Mouse (Mus musculus) heart, embryonic 11.5 days (tissue): ENCODE measurements around the gene Cebpe. TPM values are rescaled to one million over a fixed set of nuclear protein-coding genes. Genes with fewer than 3 reads are reported as not detected.

Experiments used
- ATAC-seq: fragments of 200-750 bp; cut with Nextera tagmentation; replicated peaks from 2 replicates; pipeline ENCODE4 v1.8.0; 2017; ENCODE audit warnings: moderate library complexity; ENCODE audit not compliant: insufficient number of reproducible peaks, low FRiP score, low TSS enrichment
- H3K27ac ChIP-seq: fragments of 300-500 bp; sonication (generic); 2 replicates; pipeline ENCODE4 v1.5.1; 2014; ENCODE audit warnings: mild to moderate bottlenecking, low read depth, low read length
- H3K27me3 ChIP-seq: fragments of 300-500 bp; sonication (generic); 2 replicates; pipeline ENCODE4 v1.6.1; 2014; ENCODE audit warnings: mild to moderate bottlenecking, low read length, mixed read lengths; ENCODE audit not compliant: control insufficient read depth, insufficient read depth
- H3K36me3 ChIP-seq: fragments of 300-500 bp; sonication (generic); 2 replicates; pipeline ENCODE4 v1.6.1; 2014; ENCODE audit warnings: mild to moderate bottlenecking, low read length, moderate library complexity, mixed read lengths; ENCODE audit not compliant: control insufficient read depth, insufficient read depth
- H3K4me1 ChIP-seq: fragments of 300-500 bp; sonication (generic); 2 replicates; pipeline ENCODE4 v1.6.1; 2014; ENCODE audit warnings: low read length; ENCODE audit not compliant: control insufficient read depth, insufficient read depth
- H3K4me2 ChIP-seq: fragments of 300-500 bp; sonication (generic); 2 replicates; pipeline ENCODE4 v1.6.1; 2014; ENCODE audit warnings: mild to moderate bottlenecking, moderate library complexity
- H3K4me3 ChIP-seq: fragments of 300-500 bp; sonication (generic); 2 replicates; pipeline ENCODE4 v1.5.1; 2014; ENCODE audit warnings: low read depth, low read length
- H3K9ac ChIP-seq: fragments of 300-500 bp; sonication (generic); 2 replicates; pipeline ENCODE4 v1.6.1; 2014; ENCODE audit warnings: mild to moderate bottlenecking, low read depth, low read length, moderate library complexity
- H3K9me3 ChIP-seq: fragments of 300-500 bp; sonication (generic); replicated peaks from 2 replicates; pipeline ENCODE4 v1.6.1; 2016; ENCODE audit warnings: low read length; ENCODE audit not compliant: control insufficient read depth
- WGBS: fragments of 180-500 bp; shearing (Covaris S2); extraction: QIAGEN DNeasy Blood & Tissue Kit; methylation state at CpG from one replicate; pipeline ENCODE4 v1.1.7; 2014; ENCODE audit not compliant: insufficient replicate concordance; 5-methylcytosine and 5-hydroxymethylcytosine counted together
- polyA plus RNA-seq: library from polyadenylated mRNA; unstranded; fragments of >200 nt; fragmentation: Nextera tagmentation; extraction: Ambion mirVana; gene quantifications from 2 replicates; pipeline ENCODE4 v1.2.1, GENCODE M21; 2014

Gene Cebpe
- polyA plus RNA-seq, 1 experiment from 2014 or later = not detected

GRCm38 (mm10) chr14:54732206-54732605 is 20.2 kb upstream of the Cebpe start:
- WGBS = 78% methylated on average over 8 of the region's 8 CpGs
- no peaks in the 10 kb centered on the region for H3K27me3 ChIP-seq
- no peak overlapping the region for H3K27ac ChIP-seq
- no peak overlapping the region for H3K4me3 ChIP-seq
- ATAC-seq = no peak
- H3K4me2 ChIP-seq = no peak overlapping the region
- H3K4me1 ChIP-seq = peaks cover 7% of the 10 kb centered on the region
- H3K9ac ChIP-seq = no peak overlapping the region
- no peaks in the 10 kb centered on the region for H3K36me3 ChIP-seq
- H3K9me3 ChIP-seq = no peaks in the 10 kb centered on the region

- Histone ChIP-seq H3K9me3 (no peaks in the 10 kb centered on the region), H3K27me3 (no peaks in the 10 kb centered on the region), H3K4me2 (no peak overlapping the region), H3K4me3 (no peak overlapping the region), H3K27ac (no peak overlapping the region), H3K9ac (no peak overlapping the region), H3K4me1 (no peaks in the 10 kb centered on the region), H3K36me3 (no peaks in the 10 kb centered on the region)
- 84% methylated on average over 6 of the region's 6 CpGs for WGBS
- ATAC-seq = no peak
Measured at GRCm38 (mm10) chr14:54730305-54730704, 18.3 kb upstream of the Cebpe start.

GRCm38 (mm10) chr14:54728823-54729653 is 17.1 kb upstream of the Cebpe start:
- Histone ChIP-seq H3K36me3 (no peaks in the 10 kb centered on the region), H3K4me1 (no peaks in the 10 kb centered on the region), H3K27ac (no peak overlapping the region), H3K4me3 (no peak overlapping the region), H3K9ac (no peak overlapping the region), H3K27me3 (no peaks in the 10 kb centered on the region), H3K4me2 (no peak overlapping the region), H3K9me3 (no peaks in the 10 kb centered on the region)
- ATAC-seq = no peak
- 71% methylated on average over 13 of the region's 13 CpGs for WGBS

DNA sequence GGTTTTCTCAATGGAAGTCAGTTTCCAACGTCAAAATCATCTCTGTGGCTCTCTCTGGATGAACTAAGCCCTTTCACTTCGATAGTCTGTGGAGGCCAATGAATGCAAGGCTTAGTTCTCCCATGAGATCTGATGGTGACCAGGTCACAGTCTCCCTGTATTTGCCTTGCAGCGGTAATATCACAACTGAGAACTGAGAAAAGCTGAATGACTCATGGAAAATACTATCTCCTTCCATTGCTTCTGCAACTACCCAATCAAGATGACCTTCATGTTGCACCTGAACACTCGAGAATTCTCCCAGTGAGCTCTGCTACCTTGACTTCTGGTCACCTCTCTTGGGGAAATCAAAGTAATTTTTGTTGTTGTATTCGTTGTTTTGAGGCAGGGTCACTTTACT is 15.6 kb upstream of the Cebpe start:
- no peak overlapping the region for H3K4me2 ChIP-seq
- no peak for ATAC-seq
- H3K9ac ChIP-seq = no peak overlapping the region
- H3K4me1 ChIP-seq = no peaks in the 10 kb centered on the region
- H3K27me3 ChIP-seq = no peaks in the 10 kb centered on the region
- no peak overlapping the region for H3K4me3 ChIP-seq
- whole genome bisulfite sequencing = 63% methylated on average over 5 of the region's 5 CpGs
- no peaks in the 10 kb centered on the region for H3K36me3 ChIP-seq
- H3K27ac ChIP-seq = no peak overlapping the region
- H3K9me3 ChIP-seq = no peaks in the 10 kb centered on the region

GRCm38 (mm10) chr14:54724049-54724448 is 12.1 kb upstream of the Cebpe start:
- 55% methylated on average over 6 of the region's 6 CpGs for WGBS

GRCm38 (mm10) chr14:54721711-54722110 is 9.7 kb upstream of the Cebpe start:
- no peak overlapping the region for H3K4me3 ChIP-seq
- no peak for ATAC-seq
- no peaks in the 10 kb centered on the region for H3K9me3 ChIP-seq
- WGBS = 76% methylated on average over 10 of the region's 10 CpGs
- no peak overlapping the region for H3K9ac ChIP-seq
- no peak overlapping the region for H3K4me2 ChIP-seq
- no peaks in the 10 kb centered on the region for H3K4me1 ChIP-seq
- no peak overlapping the region for H3K27ac ChIP-seq
- H3K36me3 ChIP-seq = no peaks in the 10 kb centered on the region
- no peaks in the 10 kb centered on the region for H3K27me3 ChIP-seq

More at GRCm38 (mm10) chr14:54724049-54724448, 12.1 kb upstream of the Cebpe start:
- Histone ChIP-seq H3K4me3 (no peak overlapping the region), H3K27me3 (no peaks in the 10 kb centered on the region), H3K36me3 (no peaks in the 10 kb centered on the region), H3K9me3 (no peaks in the 10 kb centered on the region), H3K4me1 (no peaks in the 10 kb centered on the region), H3K9ac (no peak overlapping the region), H3K27ac (no peak overlapping the region), H3K4me2 (no peak overlapping the region)
- no peak for ATAC-seq

- no peak for ATAC-seq
- no peak overlapping the region for H3K4me2 ChIP-seq
- H3K36me3 ChIP-seq = no peaks in the 10 kb centered on the region
- 85% methylated on average over 7 of the region's 7 CpGs for WGBS
- H3K27ac ChIP-seq = no peak overlapping the region
- no peaks in the 10 kb centered on the region for H3K9me3 ChIP-seq
- no peaks in the 10 kb centered on the region for H3K4me1 ChIP-seq
- no peak overlapping the region for H3K9ac ChIP-seq
- no peak overlapping the region for H3K4me3 ChIP-seq
- no peaks in the 10 kb centered on the region for H3K27me3 ChIP-seq
Measured at GRCm38 (mm10) chr14:54720654-54721350, 8.8 kb upstream of the Cebpe start.

- Histone ChIP-seq H3K27me3 (no peaks in the 10 kb centered on the region), H3K4me1 (no peaks in the 10 kb centered on the region), H3K36me3 (no peaks in the 10 kb centered on the region), H3K4me3 (no peak overlapping the region), H3K4me2 (no peak overlapping the region), H3K27ac (no peak overlapping the region), H3K9me3 (no peaks in the 10 kb centered on the region), H3K9ac (no peak overlapping the region)
- no peak for ATAC-seq
- 87% methylated on average over 11 of the region's 11 CpGs for WGBS
Measured at GRCm38 (mm10) chr14:54720041-54720440, 8.1 kb upstream of the Cebpe start.
